Mouse (Mus musculus): ENCODE data around the gene Mgat3. TPM values are rescaled to one million over a fixed set of nuclear protein-coding genes. Genes with fewer than 3 reads are reported as not detected.

Gene Mgat3
- total and polyA plus RNA-seq, 2 experiments, result 0.09 to 0.16 TPM

DNA sequence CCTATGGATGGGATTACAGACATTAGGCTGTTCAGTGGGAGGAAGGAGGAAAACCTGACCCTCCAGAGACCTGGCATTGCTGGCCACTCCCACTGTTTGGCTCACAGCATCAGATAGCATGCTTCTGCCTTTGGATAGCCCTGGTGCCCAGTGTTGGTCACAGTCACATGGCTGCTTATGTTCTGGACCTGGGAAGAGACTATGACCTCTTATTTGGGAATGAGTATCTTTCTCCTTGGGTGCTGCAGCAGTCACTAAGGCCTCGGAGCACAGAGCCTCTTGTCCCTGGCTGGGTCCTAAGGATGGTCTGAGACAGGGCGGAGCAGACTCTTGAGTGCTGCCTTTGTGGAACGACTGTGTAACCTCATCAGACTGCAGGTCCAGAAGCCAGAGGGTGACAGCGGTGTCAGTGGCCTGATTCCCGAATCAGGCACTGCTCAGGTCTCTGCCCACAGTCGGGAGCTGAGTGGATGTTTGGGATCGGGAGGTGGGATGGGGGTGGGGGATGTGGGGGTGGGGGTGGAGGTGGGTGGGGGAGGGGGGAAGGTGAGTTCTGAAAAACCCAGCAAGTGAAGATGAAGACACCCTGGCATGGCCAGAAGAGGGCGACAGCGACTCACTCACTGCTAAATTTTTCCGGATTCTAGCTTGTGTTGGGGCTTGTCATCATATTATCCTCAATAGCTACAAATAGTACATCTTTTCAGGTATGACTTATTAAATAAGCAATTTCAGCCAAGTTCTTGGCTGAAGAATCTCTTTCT, 42.4 kb downstream of the Mgat3 start:
- Histone ChIP-seq H3K27ac (replicated peaks; ENCODE audit: insufficient read depth, low read depth, low read length) (no peak overlapping the region), H3K4me1 (ENCODE audit: control insufficient read depth, insufficient read depth, low read length) (no peaks in the 10 kb centered on the region; the same call in 1 of the 2 replicates), H3K4me3 (ENCODE audit: insufficient read depth, low read depth, low read length) (no peak overlapping the region), H3K79me2 (ENCODE audit: control insufficient read depth, insufficient read depth, low read length) (no peaks in the 10 kb centered on the region), H3K36me3 (ENCODE audit: control insufficient read depth, insufficient read depth, low read length) (no peaks in the 10 kb centered on the region), H3K27me3 (ENCODE audit: control insufficient read depth, insufficient read depth, low read length) (no peaks in the 10 kb centered on the region), H3K9ac (ENCODE audit: low read depth, low read length) (no peak overlapping the region)
- WGBS, result 27% methylated on average over 10 of the region's 10 CpGs
- TF ChIP-seq POLR2A (IDR thresholded peaks at IDR 0.05; ENCODE audit: extremely low read depth, insufficient read depth, low read length) (no peak), CTCF (IDR thresholded peaks at IDR 0.05; ENCODE audit: low read depth, low read length) (peak; percentile 62)
- no peak for DNase-seq (ENCODE audit: extremely low read depth, low read depth, low spot score)

DNA sequence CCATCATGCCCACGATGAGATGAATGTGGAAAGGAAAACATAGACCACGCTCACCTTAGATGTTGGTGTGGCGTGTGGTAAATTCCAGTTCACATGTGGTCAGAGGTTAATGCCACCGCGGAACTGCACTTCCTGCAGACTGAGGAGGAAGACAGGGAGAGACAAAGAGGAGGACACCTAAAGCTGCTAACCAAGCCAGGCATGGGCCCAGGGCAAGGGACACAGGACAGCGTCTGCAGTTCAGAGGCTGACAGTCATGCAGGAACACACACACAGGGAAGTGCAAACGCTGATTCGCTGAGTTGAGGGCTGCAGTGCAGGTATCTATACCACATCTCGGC, 42.9 kb downstream of the Mgat3 start:
- H3K79me2 ChIP-seq (ENCODE audit: control insufficient read depth, insufficient read depth, low read length), result no peaks in the 10 kb centered on the region
- TF ChIP-seq POLR2A (IDR thresholded peaks at IDR 0.05; ENCODE audit: extremely low read depth, insufficient read depth, low read length), result no peak
- TF ChIP-seq CTCF (IDR thresholded peaks at IDR 0.05; ENCODE audit: low read depth, low read length), result no peak

GRCm38 (mm10) chr15:80217476-80217875, 44.0 kb downstream of the Mgat3 start:
- Histone ChIP-seq H3K36me3 (ENCODE audit: control insufficient read depth, insufficient read depth, low read length) (no peaks in the 10 kb centered on the region), H3K9ac (ENCODE audit: low read depth, low read length) (no peak overlapping the region), H3K4me3 (ENCODE audit: insufficient read depth, low read depth, low read length) (no peak overlapping the region), H3K27me3 (ENCODE audit: control insufficient read depth, insufficient read depth, low read length) (no peaks in the 10 kb centered on the region), H3K79me2 (ENCODE audit: control insufficient read depth, insufficient read depth, low read length) (no peaks in the 10 kb centered on the region), H3K4me1 (ENCODE audit: control insufficient read depth, insufficient read depth, low read length) (no peaks in the 10 kb centered on the region; the same call in 1 of the 2 replicates), H3K27ac (replicated peaks; ENCODE audit: insufficient read depth, low read depth, low read length) (no peak overlapping the region)
- TF ChIP-seq CTCF (IDR thresholded peaks at IDR 0.05; ENCODE audit: low read depth, low read length) (no peak), POLR2A (IDR thresholded peaks at IDR 0.05; ENCODE audit: extremely low read depth, insufficient read depth, low read length) (no peak)
- DNase-seq (ENCODE audit: extremely low read depth, low read depth, low spot score), result no peak
- 88% methylated on average over 10 of the region's 10 CpGs for WGBS

More for the DNA sequence above, 42.9 kb downstream of the Mgat3 start:
- no peak overlapping the region for H3K9ac ChIP-seq (ENCODE audit: low read depth, low read length)
- WGBS, result 52% methylated on average over 9 of the region's 9 CpGs
- no peak for DNase-seq (ENCODE audit: extremely low read depth, low read depth, low spot score)
- H3K4me1 ChIP-seq (ENCODE audit: control insufficient read depth, insufficient read depth, low read length), result no peaks in the 10 kb centered on the region; the same call in 1 of the 2 replicates
- H3K27ac ChIP-seq (replicated peaks; ENCODE audit: insufficient read depth, low read depth, low read length), result no peak overlapping the region
- no peaks in the 10 kb centered on the region for H3K27me3 ChIP-seq (ENCODE audit: control insufficient read depth, insufficient read depth, low read length)
- H3K36me3 ChIP-seq (ENCODE audit: control insufficient read depth, insufficient read depth, low read length), result no peaks in the 10 kb centered on the region
- H3K4me3 ChIP-seq (ENCODE audit: insufficient read depth, low read depth, low read length), result no peak overlapping the region

GRCm38 (mm10) chr15:80219211-80219610, 45.7 kb downstream of the Mgat3 start:
- H3K4me1 ChIP-seq (ENCODE audit: control insufficient read depth, insufficient read depth, low read length), result no peaks in the 10 kb centered on the region; the same call in 1 of the 2 replicates
- H3K27me3 ChIP-seq (ENCODE audit: control insufficient read depth, insufficient read depth, low read length), result no peaks in the 10 kb centered on the region
- H3K36me3 ChIP-seq (ENCODE audit: control insufficient read depth, insufficient read depth, low read length), result no peaks in the 10 kb centered on the region
- no peak for DNase-seq (ENCODE audit: extremely low read depth, low read depth, low spot score)
- TF ChIP-seq POLR2A (IDR thresholded peaks at IDR 0.05; ENCODE audit: extremely low read depth, insufficient read depth, low read length), result no peak
- TF ChIP-seq CTCF (IDR thresholded peaks at IDR 0.05; ENCODE audit: low read depth, low read length), result no peak
- WGBS, result 48% methylated on average over 14 of the region's 14 CpGs
- no peaks in the 10 kb centered on the region for H3K79me2 ChIP-seq (ENCODE audit: control insufficient read depth, insufficient read depth, low read length)
- H3K27ac ChIP-seq (replicated peaks; ENCODE audit: insufficient read depth, low read depth, low read length), result no peak overlapping the region
- no peak overlapping the region; the same call in 1 of the 2 replicates for H3K4me3 ChIP-seq (ENCODE audit: insufficient read depth, low read depth, low read length)
- no peak overlapping the region for H3K9ac ChIP-seq (ENCODE audit: low read depth, low read length)

DNA sequence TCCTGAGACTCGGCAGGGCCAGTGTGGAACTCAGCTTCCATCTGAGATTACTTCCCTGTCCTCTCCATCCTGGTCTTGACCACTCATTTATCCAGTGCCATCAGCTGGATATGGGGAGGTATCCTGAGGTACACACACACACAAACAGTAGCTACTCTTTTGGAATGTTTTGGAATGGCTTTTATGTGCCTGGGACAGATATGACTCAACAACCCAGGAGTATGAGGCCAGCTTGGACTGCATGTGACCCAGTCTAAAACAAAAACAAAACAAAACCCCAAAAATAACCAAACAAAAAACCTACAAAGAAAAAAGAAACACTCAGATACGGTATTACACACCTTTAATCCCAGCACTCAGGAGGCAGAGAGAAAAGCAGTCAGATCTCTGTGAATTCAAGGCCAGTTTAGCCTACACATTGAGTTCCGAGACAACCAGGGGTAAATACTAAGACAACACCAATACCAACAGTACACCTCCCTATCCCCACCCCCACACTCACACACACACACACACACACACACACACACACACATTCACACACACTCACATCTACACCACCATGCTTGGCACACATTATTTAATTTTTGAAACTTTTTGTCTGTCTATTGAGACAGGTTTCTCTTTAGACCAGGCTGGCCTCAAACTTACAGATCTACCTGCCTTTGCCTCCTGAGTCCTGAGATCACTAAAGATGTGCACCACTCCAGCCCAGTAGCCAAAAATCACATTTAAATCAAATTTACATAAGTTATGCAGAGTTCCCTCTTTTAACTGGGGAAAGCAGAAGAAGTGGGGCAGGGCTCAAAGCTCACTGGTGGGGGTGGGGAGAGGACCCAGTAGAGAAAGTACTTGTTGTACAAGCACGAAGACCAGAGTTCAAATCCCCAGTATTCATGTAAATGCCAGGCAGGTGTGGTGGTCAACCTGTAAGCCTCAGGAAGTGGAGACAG, 46.5 kb downstream of the Mgat3 start:
- TF ChIP-seq POLR2A (IDR thresholded peaks at IDR 0.05; ENCODE audit: extremely low read depth, insufficient read depth, low read length), result no peak
- no peak for TF ChIP-seq CTCF (IDR thresholded peaks at IDR 0.05; ENCODE audit: low read depth, low read length)
- Histone ChIP-seq H3K4me3 (ENCODE audit: insufficient read depth, low read depth, low read length) (no peak overlapping the region), H3K79me2 (ENCODE audit: control insufficient read depth, insufficient read depth, low read length) (no peaks in the 10 kb centered on the region), H3K9ac (ENCODE audit: low read depth, low read length) (no peak overlapping the region), H3K36me3 (ENCODE audit: control insufficient read depth, insufficient read depth, low read length) (no peaks in the 10 kb centered on the region), H3K27ac (replicated peaks; ENCODE audit: insufficient read depth, low read depth, low read length) (no peak overlapping the region), H3K4me1 (ENCODE audit: control insufficient read depth, insufficient read depth, low read length) (no peaks in the 10 kb centered on the region; the same call in 1 of the 2 replicates), H3K27me3 (ENCODE audit: control insufficient read depth, insufficient read depth, low read length) (no peaks in the 10 kb centered on the region)
- no peak for DNase-seq (ENCODE audit: extremely low read depth, low read depth, low spot score)
- 60% methylated on average over 4 of the region's 4 CpGs for WGBS
